12 mouse cellular contexts compared by ENCODE assay signal in genomic region chr6:142961721-142962455, GRCm38 (mm10). TPM values are rescaled to one million over a fixed set of nuclear protein-coding genes. Genes with fewer than 3 reads are reported as not detected.
DNase-seq lines count a peak whose midpoint lies in the region; ATAC-seq lines count a peak whose summit lies in the region.
"Had no signal": no experiment of that assay in that cellular context is flagged by ENCODE, and none has a peak within 500 bp of the region (broad histone marks: within the 10 kb centered on the region; RNA-seq: fewer than 3 reads in every experiment).

No protein-coding gene starts in this region.

- no peak overlapping the region for H3K27ac ChIP-seq in forebrain, embryonic 15.5 days (replicated peaks)
- H3K27ac ChIP-seq in midbrain, embryonic 14.5 days (replicated peaks; ENCODE audit: low read depth, low read length) = no peak overlapping the region
- H3K27ac ChIP-seq: limb, embryonic 15.5 days had no signal

- no peaks in the 10 kb centered on the region for H3K27me3 ChIP-seq in forebrain, embryonic 15.5 days
- no peaks in the 10 kb centered on the region for H3K27me3 ChIP-seq in midbrain, embryonic 14.5 days (ENCODE audit: control insufficient read depth, insufficient read depth, low read length)

- ATAC-seq in forebrain, embryonic 15.5 days (replicated peaks) = no peak
- no peak for ATAC-seq in midbrain, embryonic 14.5 days (ENCODE audit: low FRiP score, low TSS enrichment)

- H3K4me2 ChIP-seq in forebrain, embryonic 15.5 days (replicated peaks) = peak overlapping the region; percentile 87
- peak overlapping the region; percentile 73 for H3K4me2 ChIP-seq in midbrain, embryonic 14.5 days (ENCODE audit: low read length)
- H3K4me2 ChIP-seq: limb, embryonic 15.5 days had no signal

- DNase-seq in kidney, adult 9 months = peak; percentile 31
- no peak for DNase-seq in kidney, adult 8-10 months
- DNase-seq in R1 (ENCODE audit: low read depth, low spot score) = peak; percentile 85
- no peak for DNase-seq in midbrain, embryonic 14.5 days
- DNase-seq in left cerebral cortex, adult 18-20 months (ENCODE audit: low spot score in 2 of 2) = no peak
- DNase-seq in cerebellum, adult 9-10 months = no peak
- DNase-seq: adrenal gland, postnatal 10 days; cerebellum, adult 8-10 months; gastrocnemius, postnatal 14 days; lung, postnatal 36 days had no signal

- H3K9me3 ChIP-seq in forebrain, embryonic 15.5 days = no peaks in the 10 kb centered on the region
- H3K9me3 ChIP-seq in midbrain, embryonic 14.5 days (ENCODE audit: control insufficient read depth, low read length) = no peaks in the 10 kb centered on the region
- H3K9me3 ChIP-seq: limb, embryonic 15.5 days had no signal

- H3K36me3 ChIP-seq in forebrain, embryonic 15.5 days = no peaks in the 10 kb centered on the region
- peaks cover 8% of the 10 kb centered on the region; the same call in 1 of the 2 replicates for H3K36me3 ChIP-seq in midbrain, embryonic 14.5 days (ENCODE audit: control insufficient read depth, insufficient read depth, low read length)
- H3K36me3 ChIP-seq: limb, embryonic 15.5 days had no signal

- no peak overlapping the region for H3K9ac ChIP-seq in forebrain, embryonic 15.5 days (replicated peaks)
- peak overlapping the region; percentile 89; the same call in 1 of the 2 replicates for H3K9ac ChIP-seq in midbrain, embryonic 14.5 days (replicated peaks; ENCODE audit: low read length)
- H3K9ac ChIP-seq: limb, embryonic 15.5 days had no signal

- 82% methylated on average over 9 of the region's 9 CpGs for WGBS in forebrain, embryonic 15.5 days
- WGBS in midbrain, embryonic 14.5 days = 85% methylated on average over 9 of the region's 9 CpGs

- peak overlapping the region; percentile 86 for H3K4me3 ChIP-seq in forebrain, embryonic 15.5 days
- peak overlapping the region; percentile 74 for H3K4me3 ChIP-seq in midbrain, embryonic 14.5 days (replicated peaks; ENCODE audit: low read depth, low read length)
- H3K4me3 ChIP-seq: limb, embryonic 15.5 days had no signal

- peaks cover 29% of the 10 kb centered on the region for H3K4me1 ChIP-seq in forebrain, embryonic 15.5 days
- peaks cover 32% of the 10 kb centered on the region for H3K4me1 ChIP-seq in midbrain, embryonic 14.5 days (ENCODE audit: control insufficient read depth, insufficient read depth, low read length)

RNA-seq across cellular contexts. Expression of gene St8sia1, which starts 2.4 kb away (rescaled TPM):
- polyA plus RNA-seq in forebrain, embryonic 15.5 days (2015; fragmentation: Nextera tagmentation; extraction: Ambion mirVana) = 5.5 and 6.9 TPM in 2 replicates
- 7.5 and 8.4 TPM in 2 replicates for polyA plus RNA-seq in midbrain, embryonic 14.5 days (2014; fragmentation: Nextera tagmentation; extraction: Ambion mirVana)
- 10 to 100 TPM; 28.2 to 32.8 TPM for total RNA-seq in left cerebral cortex, adult 18-20 months (2021)

Comparison
In these comparisons a context has a peak if more than half of its experiments do, and no peak if none do; other contexts are left out.
1. DNase-seq: peak in kidney, adult 9 months (single experiment) and R1 (single experiment); none in kidney, adult 8-10 months (0 of 2), midbrain, embryonic 14.5 days (single experiment), left cerebral cortex, adult 18-20 months (0 of 2) and cerebellum, adult 9-10 months (single experiment).